Mouse (Mus musculus): ENCODE data around the gene Myo1b.

DNA sequence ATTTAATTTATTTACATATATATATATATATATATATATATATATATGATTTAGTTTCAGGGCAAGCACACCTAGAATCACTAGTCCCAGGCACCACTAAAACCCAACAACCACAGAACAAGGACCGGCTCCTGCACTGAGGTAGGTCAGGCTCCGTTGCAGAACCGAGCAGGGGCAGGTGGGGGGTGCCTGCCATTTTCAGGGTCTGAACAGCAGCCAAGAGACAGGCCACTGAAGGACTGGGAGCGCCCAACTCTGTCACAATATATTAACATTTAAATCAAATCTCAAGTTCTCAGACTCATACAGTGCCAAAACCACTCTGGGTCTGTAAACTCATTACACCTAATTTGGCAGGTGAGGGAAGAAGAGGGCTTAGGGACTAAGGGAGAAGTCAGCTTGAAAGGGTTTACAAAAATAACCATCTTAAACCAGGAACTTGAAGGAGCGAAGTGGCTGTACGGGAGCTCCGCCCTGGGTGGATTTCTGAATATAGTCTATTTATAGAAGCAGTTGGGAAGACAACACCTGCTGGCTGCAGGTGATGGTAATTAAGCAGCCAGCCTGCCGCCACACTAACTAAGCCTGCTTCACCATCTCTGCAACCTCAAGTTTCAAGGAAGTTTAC lies 30.4 kb downstream of the Myo1b start:
- no peak for TF ChIP-seq POLR2A (IDR thresholded peaks at IDR 0.05; ENCODE audit: low read depth, low read length)
- no peak for TF ChIP-seq CTCF (IDR thresholded peaks at IDR 0.05; ENCODE audit: extremely low read depth, insufficient read depth, insufficient read length, insufficient replicate concordance)

All from spleen, adult 2 months (tissue).